Comparison of ENCODE assay signal across 18 mouse cellular contexts in the genomic region with DNA sequence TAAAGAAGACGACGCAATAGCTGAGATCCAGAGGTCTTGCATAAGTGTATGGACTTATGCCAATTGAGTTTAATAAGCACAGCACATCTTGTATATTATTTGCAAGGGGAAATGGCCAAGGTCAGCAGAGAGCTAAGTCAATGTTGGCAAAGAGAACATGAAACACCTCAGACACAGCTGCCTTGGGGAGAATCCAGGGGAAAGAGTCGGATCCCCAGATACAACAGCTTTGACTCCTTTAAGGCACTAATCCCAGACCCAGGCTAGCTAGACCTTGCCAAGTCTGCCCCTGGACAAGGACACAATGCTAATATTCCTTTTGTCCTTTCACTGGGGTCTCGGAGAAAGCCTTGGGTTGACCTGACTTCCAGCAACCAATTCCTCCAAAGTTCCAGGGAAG.
DNase-seq lines count a peak whose midpoint lies in the region; ATAC-seq lines count a peak whose summit lies in the region.
"Had no signal": no experiment of that assay in that cellular context is flagged by ENCODE, and none has a peak within 500 bp of the region (broad histone marks: within the 10 kb centered on the region; RNA-seq: fewer than 3 reads in every experiment).

No protein-coding gene starts in this region.

- peak; percentile 10; the same call in 1 of the 2 replicates for ATAC-seq in lung, embryonic 16.5 days (ENCODE audit: low read depth)
- ATAC-seq: forebrain, embryonic 14.5 days; hindbrain, embryonic 16.5 days; intestine, postnatal 0 days had no signal

- H3K36me3 ChIP-seq in lung, embryonic 16.5 days (ENCODE audit: control insufficient read depth, insufficient read depth, low read length), result no peaks in the 10 kb centered on the region
- H3K36me3 ChIP-seq: embryonic facial prominence, embryonic 12.5 days; heart, embryonic 13.5 days; midbrain, embryonic 12.5 days had no signal

- H3K9ac ChIP-seq in lung, embryonic 16.5 days (ENCODE audit: low read length), result no peak overlapping the region
- H3K9ac ChIP-seq: embryonic facial prominence, embryonic 12.5 days; heart, embryonic 13.5 days; midbrain, embryonic 12.5 days had no signal

- no peaks in the 10 kb centered on the region for H3K9me3 ChIP-seq in lung, embryonic 16.5 days (ENCODE audit: control insufficient read depth, low read length)
- H3K9me3 ChIP-seq: embryonic facial prominence, embryonic 12.5 days; heart, embryonic 13.5 days; midbrain, embryonic 12.5 days had no signal

- no peak overlapping the region for H3K4me3 ChIP-seq in lung, embryonic 16.5 days (ENCODE audit: low read length)
- H3K4me3 ChIP-seq: embryonic facial prominence, embryonic 12.5 days; heart, embryonic 13.5 days; midbrain, embryonic 12.5 days had no signal

- peaks cover 4% of the 10 kb centered on the region; the same call in 1 of the 2 replicates for H3K4me1 ChIP-seq in lung, embryonic 16.5 days (replicated peaks; ENCODE audit: control insufficient read depth, insufficient read depth, low read length)
- H3K4me1 ChIP-seq: heart, embryonic 13.5 days; midbrain, embryonic 12.5 days had no signal

- intact Hi-C loops in heart, postnatal 25 days (cut with DNase I), result loop anchor here (5.0 kb wide), 1 partner anchor 80 kb away; no protein-coding TSS in a partner anchor

- H3K27me3 ChIP-seq in lung, embryonic 16.5 days (ENCODE audit: control insufficient read depth, insufficient read depth, low read depth, low read length), result no peaks in the 10 kb centered on the region
- H3K27me3 ChIP-seq: CH12.LX; embryonic facial prominence, embryonic 12.5 days; heart, embryonic 13.5 days; midbrain, embryonic 12.5 days had no signal

- peak; percentile 36 for DNase-seq in gastrocnemius, adult 18-20 months (ENCODE audit: low spot score)
- DNase-seq in gastrocnemius, postnatal 10 days, result no peak
- no peak for DNase-seq in lung, postnatal 25 days (ENCODE audit: low spot score)
- DNase-seq in heart, postnatal 25 days (ENCODE audit: low spot score), result peak; percentile 1
- DNase-seq in thymus, adult 18-20 months, result no peak
- no peak for DNase-seq in yolk sac, embryonic 10.5 days (ENCODE audit: low spot score)
- DNase-seq: cerebellum, adult 8-10 months; liver; retina, postnatal 1 day; thymus, postnatal 36 days had no signal

- H3K4me2 ChIP-seq in lung, embryonic 16.5 days (ENCODE audit: low read depth, low read length), result no peak overlapping the region
- H3K4me2 ChIP-seq: embryonic facial prominence, embryonic 12.5 days; heart, embryonic 13.5 days; midbrain, embryonic 12.5 days had no signal

- WGBS in lung, embryonic 16.5 days, result 69% methylated on average over 4 of the region's 4 CpGs

- H3K27ac ChIP-seq in lung, embryonic 16.5 days (ENCODE audit: low read length), result no peak overlapping the region
- H3K27ac ChIP-seq: embryonic facial prominence, embryonic 12.5 days; heart, embryonic 13.5 days; midbrain, embryonic 12.5 days had no signal

Comparison
In these comparisons a context has a peak if more than half of its experiments do, and no peak if none do; other contexts are left out.
1. DNase-seq: peak in gastrocnemius, adult 18-20 months (single experiment) and heart, postnatal 25 days (single experiment); none in gastrocnemius, postnatal 10 days (single experiment), lung, postnatal 25 days (single experiment), thymus, adult 18-20 months (0 of 2) and yolk sac, embryonic 10.5 days (single experiment).